Mouse (Mus musculus): Measurements from ENCODE around the gene Tex22. TPM values are rescaled to one million over a fixed set of nuclear protein-coding genes. Genes with fewer than 3 reads are reported as not detected.

The Tex22 gene
- not detected for total RNA-seq (2023)

GRCm38 (mm10) chr12:113074329-113075062 is at the start of gene Tex22:
Gene Tex22, plus strand, starts transcription at chr12:113074502.

GRCm38 (mm10) chr12:113097749-113098281 is 23.5 kb downstream of the Tex22 start, which contains the start of gene Mta1:
Gene Mta1, plus strand, starts transcription at chr12:113098278.

Other genes with a start within 250 kb of the Tex22 start
- 30.1 TPM for gene Cdca4, start 245.1 kb upstream of the Tex22 start, total RNA-seq (2023)
- 520 TPM for gene Gpr132, start 206.3 kb upstream of the Tex22 start, total RNA-seq (2023)
- gene Jag2, start 144.7 kb upstream of the Tex22 start, total RNA-seq (2023), result 9.7 TPM
- gene Nudt14, start 132.4 kb upstream of the Tex22 start, total RNA-seq (2023), result 28.0 TPM
- gene Btbd6, start 98.0 kb upstream of the Tex22 start, total RNA-seq (2023), result 42.4 TPM
- gene Brf1, start 73.8 kb upstream of the Tex22 start, total RNA-seq (2023), result 220 TPM
- 69.6 TPM for gene Pacs2, start 60.0 kb upstream of the Tex22 start, total RNA-seq (2023)
- gene Mta1, start 23.8 kb downstream of the Tex22 start, total RNA-seq (2023), result 79.1 TPM
- 11.9 TPM for gene Crip2, start 65.7 kb downstream of the Tex22 start, total RNA-seq (2023)
- gene Crip1, start 71.8 kb downstream of the Tex22 start, total RNA-seq (2023), result 840 TPM
- gene Tedc1, start 81.9 kb downstream of the Tex22 start, total RNA-seq (2023), result 10.1 TPM
- 0.47 TPM for gene Tmem121, start 111.4 kb downstream of the Tex22 start, total RNA-seq (2023)

Data from CD4-positive naive resting alpha-beta T cell, adult 76 days (primary cell).